Mouse (Mus musculus) adipose tissue, adult 10 weeks (tissue): ENCODE measurements around the gene Bcl7b. TPM values are rescaled to one million over a fixed set of nuclear protein-coding genes. Genes with fewer than 3 reads are reported as not detected.

ENCODE experiments used
- polyA plus RNA-seq: library from polyadenylated mRNA; stranded (reverse); fragments of 350-450 nt; fragmentation: Illumina TruSeq; extraction: RNeasy Lipid Tissue Mini Kit (QIAGEN cat#74804); gene quantifications from one replicate; pipeline ENCODE4 v1.2.3, GENCODE M21; 2014; ENCODE audit warnings: low read depth, low replicate concordance

Bcl7b gene
- polyA plus RNA-seq, result 43.9 TPM

GRCm38 (mm10) chr5:135168063-135169062, at the start of gene Bcl7b:
Gene Bcl7b, plus strand, starts transcription at chr5:135168283.

GRCm38 (mm10) chr5:135149053-135149819, 18.8 kb upstream of the Bcl7b start, which contains the start of gene Tbl2:
Gene Tbl2, plus strand, starts transcription at chr5:135149657.

GRCm38 (mm10) chr5:135186621-135187348, 18.7 kb downstream of the Bcl7b start, which contains the start of gene Baz1b:
Gene Baz1b, plus strand, starts transcription at chr5:135187264.

Other genes starting within 250 kb of the Bcl7b start
- 47.4 TPM for gene Mettl27, start 235.9 kb upstream of the Bcl7b start, polyA plus RNA-seq
- 70.5 TPM for gene Cldn4, start 221.3 kb upstream of the Bcl7b start, polyA plus RNA-seq
- 215 TPM for gene Cldn3, start 182.1 kb upstream of the Bcl7b start, polyA plus RNA-seq
- 62.8 TPM for gene Abhd11, start 159.1 kb upstream of the Bcl7b start, polyA plus RNA-seq
- gene Stx1a, start 144.8 kb upstream of the Bcl7b start, polyA plus RNA-seq, result 6.5 TPM
- 20.7 TPM for gene Dnajc30, start 104.1 kb upstream of the Bcl7b start, polyA plus RNA-seq
- gene Bud23, start 103.3 kb upstream of the Bcl7b start, polyA plus RNA-seq, result 38.7 TPM
- 9.1 TPM for gene Vps37d, start 90.0 kb upstream of the Bcl7b start, polyA plus RNA-seq
- 57.7 TPM for gene Mlxipl, start 78.4 kb upstream of the Bcl7b start, polyA plus RNA-seq
- gene Tbl2, start 18.6 kb upstream of the Bcl7b start, polyA plus RNA-seq, result 19.5 TPM
- 37.2 TPM for gene Baz1b, start 19.0 kb downstream of the Bcl7b start, polyA plus RNA-seq
- gene Fzd9, start 82.9 kb downstream of the Bcl7b start, polyA plus RNA-seq, result 0.17 TPM
- gene Fkbp6, start 181.8 kb downstream of the Bcl7b start, polyA plus RNA-seq, result 1.2 TPM
- gene Trim50, start 185.0 kb downstream of the Bcl7b start, polyA plus RNA-seq, result not detected
- 15.6 TPM for gene Nsun5, start 201.7 kb downstream of the Bcl7b start, polyA plus RNA-seq
- gene Pom121, start 226.3 kb downstream of the Bcl7b start, polyA plus RNA-seq, result 15.4 TPM